Mouse (Mus musculus) left cerebral cortex, adult 18-20 months (tissue): ENCODE measurements around the gene Nrf1. TPM values are rescaled to one million over a fixed set of nuclear protein-coding genes. Genes with fewer than 3 reads are reported as not detected.

ENCODE experiments used
- DNase-seq, 2 experiments: peaks; one replicate each; pipeline ENCODE4 v3.0.0; 2021 to 2022; ENCODE audit warnings: low spot score in 2 of 2, mixed read lengths in 1 of 2
- total RNA-seq, 2 experiments: library from RNA; stranded (reverse); gene quantifications; 2 replicates each; pipeline ENCODE4 v1.2.3; 2021

Gene Nrf1
- total RNA-seq, 2 experiments from 2014 or later, result 20.6 to 24.8 TPM

DNA sequence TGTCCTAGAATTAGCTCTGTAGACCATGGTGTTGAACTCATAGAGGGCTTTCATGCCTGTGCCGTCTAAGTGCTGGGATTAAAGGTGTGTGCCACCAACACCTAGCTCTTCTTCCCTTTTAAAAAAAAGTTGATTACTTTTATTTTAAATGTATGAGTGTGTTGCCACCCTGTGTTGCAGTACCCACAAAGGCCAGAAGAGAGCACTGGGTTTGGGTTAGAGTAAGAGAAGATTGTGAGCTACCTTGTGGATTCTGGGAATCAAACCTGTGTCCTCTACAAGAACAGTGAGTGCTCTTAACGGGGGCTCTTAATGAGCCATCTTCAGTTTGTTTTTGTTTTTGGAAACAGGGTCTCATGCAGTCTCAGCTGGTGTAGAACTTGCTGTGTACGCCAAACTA is 24.7 kb downstream of the Nrf1 start:
- DNase-seq, result no peak

DNA sequence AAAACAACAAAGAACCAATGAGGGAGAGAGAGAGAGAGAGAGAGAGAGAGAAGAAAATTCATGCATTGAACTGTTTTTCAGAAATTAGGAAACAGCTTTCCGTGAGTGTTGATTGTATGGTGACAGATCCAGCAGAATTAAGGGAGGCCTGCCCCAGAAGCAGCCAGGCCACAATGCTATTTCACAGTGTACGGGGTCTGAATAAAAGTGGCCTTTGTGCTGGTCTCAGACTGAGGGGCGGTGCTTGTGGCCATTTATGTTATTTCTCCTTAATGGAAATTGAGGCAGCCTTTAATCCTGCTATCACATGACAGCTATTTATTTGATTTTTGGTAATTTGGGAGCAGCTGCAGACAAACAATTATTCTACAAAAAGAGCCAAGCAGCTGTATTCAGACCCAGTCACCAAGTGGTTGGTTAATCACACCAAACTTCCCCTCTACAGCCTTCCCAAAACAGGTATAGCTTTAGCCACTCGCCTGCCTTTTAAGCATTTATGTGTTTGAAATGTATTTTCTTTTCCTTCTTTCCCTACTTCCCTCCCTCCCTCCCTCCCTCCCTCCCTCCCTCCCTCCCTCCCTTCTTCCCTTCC is 31.2 kb downstream of the Nrf1 start:
- no peak for DNase-seq

DNA sequence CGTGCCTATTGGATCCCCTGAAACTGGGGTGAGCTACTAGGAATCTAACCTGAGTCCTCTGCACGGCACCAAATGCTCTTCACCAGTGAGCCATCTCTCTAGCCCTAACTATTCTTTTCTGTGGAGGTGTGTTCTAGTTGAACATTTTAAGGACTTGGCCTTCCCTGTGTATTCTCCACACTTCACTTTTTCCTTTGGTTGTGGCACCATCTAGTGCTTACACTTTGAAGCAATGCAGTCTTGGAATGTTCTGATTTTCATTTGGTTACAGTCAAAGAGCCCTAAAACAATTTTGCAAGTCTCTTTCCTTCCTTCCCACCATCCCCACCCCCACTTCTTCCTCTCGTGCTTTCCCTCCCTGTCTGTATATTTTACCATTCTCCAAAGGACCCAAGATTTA is 33.6 kb downstream of the Nrf1 start:
- DNase-seq, result peak; percentile 38 to 46

GRCm38 (mm10) chr6:30083307-30083706 is 35.5 kb downstream of the Nrf1 start:
- no peak for DNase-seq

GRCm38 (mm10) chr6:30085351-30085750 is 37.6 kb downstream of the Nrf1 start:
- no peak for DNase-seq

DNA sequence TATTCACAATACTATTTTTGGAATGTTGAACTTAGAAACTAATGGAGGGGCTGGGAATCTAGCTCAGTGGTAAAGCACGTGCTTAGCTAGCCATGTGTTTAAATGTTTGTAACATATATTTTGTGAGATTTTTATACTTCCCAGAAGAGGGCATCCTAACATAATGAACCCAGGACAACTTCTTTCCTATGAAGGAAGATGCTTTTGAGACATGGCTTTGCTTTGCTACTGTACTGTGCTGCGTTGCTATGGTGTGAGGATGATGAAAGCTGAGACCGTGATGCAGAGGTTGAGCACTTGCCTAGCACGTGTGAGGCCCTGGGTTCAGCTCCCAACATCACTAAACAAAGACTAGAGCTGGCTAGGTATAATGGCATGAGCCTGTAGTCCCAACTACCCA is 43.4 kb downstream of the Nrf1 start:
- no peak for DNase-seq

DNA sequence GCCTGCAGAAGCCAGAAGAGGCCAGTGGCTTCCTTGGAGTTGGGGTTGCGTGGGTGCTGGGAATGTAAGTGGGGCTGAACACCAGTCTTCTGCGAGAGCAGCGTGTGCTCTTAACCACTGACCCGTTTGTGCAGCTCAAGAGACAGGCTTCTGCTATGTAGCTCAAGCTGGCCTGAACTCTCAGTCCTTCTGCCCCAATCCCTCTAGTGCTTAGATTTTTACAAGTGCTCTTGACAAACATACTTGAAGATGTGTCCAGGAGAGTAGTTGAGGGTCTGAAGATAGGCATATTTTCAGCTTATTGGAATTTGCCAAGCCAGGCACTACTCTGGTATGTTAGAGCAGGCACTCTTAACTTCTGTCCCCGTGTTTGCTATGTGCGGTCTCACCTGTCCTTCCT is 45.0 kb downstream of the Nrf1 start:
- no peak for DNase-seq

DNA sequence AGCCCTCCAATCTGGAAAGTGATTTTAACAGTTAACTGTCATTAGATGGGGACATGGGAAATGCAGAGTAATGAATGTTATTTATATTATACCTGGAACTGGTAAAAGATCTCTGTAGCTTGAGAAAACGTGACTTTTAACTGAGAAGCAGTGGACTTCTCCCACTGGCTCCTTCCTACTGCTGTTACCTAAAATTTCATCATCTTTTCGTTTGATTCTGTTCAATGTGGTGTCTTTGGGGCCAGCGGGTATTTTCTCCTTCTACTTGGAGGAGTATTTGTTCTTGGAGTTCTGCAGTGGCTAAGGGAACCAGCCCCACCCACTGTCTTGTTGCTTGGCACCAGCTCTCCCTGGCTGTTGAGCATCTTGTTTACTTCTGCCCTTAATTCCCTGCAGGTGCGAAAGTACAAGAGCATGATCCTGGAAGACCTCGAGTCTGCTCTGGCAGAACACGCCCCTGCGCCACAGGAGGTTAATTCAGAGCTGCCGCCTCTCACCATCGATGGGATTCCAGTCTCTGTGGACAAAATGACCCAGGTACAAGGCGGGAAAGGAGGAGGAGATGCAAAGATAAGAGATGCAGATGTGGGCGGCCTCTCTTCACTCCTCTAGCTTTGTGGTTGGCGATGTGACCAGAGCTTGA is 54.1 kb downstream of the Nrf1 start:
- no peak for DNase-seq

DNA sequence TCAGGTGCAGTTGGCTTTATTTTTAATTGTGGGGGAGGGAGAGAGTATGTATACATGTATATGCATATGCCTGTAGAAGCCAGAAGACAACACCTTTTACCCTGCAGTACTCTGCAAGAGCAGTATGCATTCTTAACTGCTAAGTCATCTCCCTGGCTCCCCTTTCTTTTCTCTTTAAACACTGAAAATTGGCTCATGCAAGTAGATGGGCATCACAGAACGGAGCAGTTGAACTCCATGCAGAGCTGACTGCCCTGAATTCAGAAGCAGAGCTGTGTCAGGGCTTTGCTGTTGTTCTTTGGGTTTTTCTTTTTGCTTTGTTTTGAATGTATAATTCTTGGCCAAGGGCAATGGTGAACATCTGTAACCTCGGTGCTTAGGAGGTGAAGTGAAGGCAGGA is 58.3 kb downstream of the Nrf1 start:
- no peak for DNase-seq

DNA sequence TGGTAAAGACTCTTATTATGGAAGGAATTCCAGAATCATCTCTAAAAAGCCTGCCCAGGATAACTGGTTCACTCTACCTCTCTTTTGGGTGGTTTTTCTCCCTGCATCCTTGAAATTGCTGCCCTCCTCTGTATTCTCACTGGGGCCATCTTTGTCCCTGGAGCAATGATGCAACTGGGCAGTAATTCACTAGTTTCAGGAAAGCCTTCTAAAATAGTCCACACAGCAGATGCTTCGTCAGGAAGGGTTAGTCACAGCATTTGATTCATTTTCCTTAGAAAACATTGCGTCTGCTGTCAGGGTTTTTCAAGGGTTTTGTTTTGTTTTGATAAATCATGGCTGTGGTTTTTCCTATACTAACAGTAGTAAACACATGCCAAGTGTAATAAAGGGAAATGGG is 59.7 kb downstream of the Nrf1 start:
- no peak for DNase-seq

DNA sequence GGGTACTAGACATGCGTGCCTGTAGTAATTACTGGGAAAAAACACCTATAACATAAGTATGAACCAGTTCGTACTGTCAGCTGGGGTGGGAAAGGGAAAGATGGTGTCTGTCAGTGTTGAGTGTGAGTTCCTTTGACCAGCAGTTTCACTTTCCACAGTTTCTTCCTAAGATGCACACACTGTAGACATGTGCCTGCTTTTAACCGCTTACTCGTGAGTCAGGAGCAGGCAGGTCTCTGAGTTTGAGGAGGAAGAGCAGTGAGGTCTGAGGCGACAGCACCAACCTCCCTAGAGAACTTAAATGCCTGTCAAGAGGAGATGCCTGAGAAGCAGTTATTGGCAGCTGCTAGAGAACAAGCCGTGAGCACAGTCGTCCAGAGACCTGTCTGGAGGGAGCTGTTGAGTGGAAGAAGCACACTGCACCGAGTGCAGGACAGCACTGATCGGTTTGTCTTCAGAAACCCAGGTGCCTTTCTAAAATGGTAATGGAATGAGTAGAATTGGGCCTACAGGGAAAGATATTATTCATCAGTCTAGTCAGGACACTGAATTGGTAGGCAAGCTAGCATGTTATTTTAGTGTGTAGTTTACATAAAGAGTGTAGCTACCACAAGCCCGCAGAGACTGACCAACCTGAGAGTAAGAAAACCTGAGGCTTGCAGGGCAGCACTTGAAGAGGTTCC is 62.2 kb downstream of the Nrf1 start:
- DNase-seq, result no peak

DNA sequence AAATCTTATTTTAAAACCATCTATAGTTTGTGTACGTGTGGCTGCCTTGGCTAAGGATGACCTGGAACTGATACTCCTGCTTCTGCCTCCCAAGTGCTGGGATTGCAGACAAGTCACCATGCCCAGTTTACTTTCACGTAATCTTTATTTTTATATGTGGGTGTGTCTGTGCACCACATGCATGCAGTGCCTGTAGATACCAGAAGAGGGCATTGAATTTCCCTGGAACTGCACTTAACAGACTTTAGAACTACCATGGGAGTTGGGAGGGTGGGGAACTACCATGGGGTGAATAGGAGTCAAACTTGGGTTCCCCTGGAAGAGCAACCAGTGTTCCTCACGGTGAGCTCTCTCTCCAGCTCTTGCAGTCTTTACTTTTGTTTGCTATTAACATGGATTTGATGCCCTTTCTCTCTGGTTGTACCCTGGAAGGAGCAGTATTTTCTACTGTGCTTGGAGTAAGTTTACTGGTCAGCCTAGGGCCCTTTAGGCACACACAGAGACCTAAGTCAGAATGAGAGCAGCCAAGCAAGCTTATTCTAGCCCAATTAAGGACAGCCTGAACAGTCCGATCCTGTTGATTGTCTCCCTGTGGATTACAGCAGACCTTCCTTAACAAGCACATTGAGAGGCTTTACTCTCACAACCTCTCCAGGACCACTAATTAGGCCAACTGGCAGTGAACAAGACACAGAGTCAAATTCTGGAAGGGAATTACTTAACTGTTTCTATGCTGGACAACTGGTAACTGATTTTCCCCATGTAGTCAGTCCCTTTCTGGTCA is 64.8 kb downstream of the Nrf1 start:
- peak in 1 of 2 experiments; percentile 5 for DNase-seq

- DNase-seq, result peak; percentile 14 to 18
These were observed 66.3 kb downstream of the Nrf1 start for GRCm38 (mm10) chr6:30114101-30114500.

DNA sequence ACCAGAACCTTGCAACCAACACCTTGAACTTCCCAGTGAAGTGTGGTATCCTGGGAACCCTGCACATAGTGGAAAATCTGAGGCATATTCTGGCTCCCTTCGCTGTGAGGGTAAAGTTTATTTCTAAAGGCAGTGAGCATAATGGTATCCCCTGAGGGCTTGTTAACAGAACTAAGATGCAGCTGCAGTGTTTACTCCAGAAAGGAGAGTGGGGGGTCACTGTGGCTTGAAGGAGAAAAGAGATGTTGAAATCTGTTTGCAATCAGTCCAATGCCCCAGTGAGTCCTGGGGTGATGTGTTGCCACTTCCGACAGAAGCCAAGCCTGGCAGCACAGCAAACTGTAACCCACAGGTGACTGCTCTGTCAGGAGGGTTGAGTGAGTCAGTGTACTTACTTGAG is 73.4 kb downstream of the Nrf1 start:
- no peak for DNase-seq

- no peak for DNase-seq
These were observed 73.8 kb downstream of the Nrf1 start for GRCm38 (mm10) chr6:30121600-30121999.

DNA sequence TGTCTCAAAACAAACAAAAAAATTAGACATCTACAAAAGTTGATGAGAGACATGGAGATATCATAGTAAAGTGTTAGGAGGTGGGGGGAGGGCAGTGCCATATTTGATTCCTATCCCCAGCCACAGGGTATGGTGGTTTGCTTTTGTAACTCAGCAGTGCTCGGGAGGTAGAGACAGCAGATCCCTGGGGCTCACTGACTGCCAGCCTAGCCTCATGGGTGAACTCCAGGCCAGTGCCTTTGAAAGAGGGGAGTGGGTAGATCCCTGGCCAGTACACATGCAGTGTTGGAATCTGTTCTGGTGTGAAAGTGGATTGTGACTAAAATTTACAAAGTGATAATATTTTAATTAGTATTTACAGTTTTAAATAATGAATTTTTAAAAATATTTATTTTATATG is 75.6 kb downstream of the Nrf1 start:
- DNase-seq, result no peak

DNA sequence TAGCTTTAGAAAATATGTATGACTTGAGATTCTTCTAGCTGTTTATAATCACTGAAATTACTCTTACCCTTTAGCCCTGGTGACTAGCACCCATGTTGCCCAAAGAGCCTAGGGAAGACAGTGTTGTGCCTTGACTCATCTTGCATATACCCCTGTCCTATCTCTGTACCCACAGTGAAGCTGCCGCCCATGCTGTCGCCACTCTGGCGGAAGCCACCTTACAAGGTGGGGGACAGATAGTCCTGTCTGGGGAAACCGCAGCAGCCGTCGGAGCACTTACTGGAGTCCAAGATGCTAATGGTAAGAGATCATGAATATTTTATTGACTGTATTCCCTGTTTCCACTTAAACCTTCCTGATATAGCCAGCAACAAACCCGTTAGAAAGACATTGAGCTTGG is 78.3 kb downstream of the Nrf1 start:
- no peak for DNase-seq

GRCm38 (mm10) chr6:30126766-30127165 is 79.0 kb downstream of the Nrf1 start:
- no peak for DNase-seq

DNA sequence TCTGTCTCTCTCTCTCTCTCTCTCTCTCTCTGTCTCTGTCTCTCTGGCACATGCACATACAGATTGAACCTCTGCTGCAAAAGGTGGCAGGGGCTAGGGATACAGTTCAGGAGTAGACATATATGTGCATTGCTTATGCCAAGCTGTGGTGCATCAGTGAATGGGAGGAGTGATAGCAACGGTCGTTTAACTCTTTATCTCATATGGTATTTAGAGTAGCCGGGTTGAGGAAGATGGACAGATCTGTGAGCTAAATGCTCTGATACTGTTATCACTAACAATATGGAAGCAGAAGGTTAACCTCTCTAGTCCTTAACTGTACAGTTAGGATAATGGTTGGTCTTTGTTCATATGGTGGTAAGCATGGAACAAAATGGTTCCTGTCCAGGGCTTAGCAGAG is 84.6 kb downstream of the Nrf1 start:
- no peak for DNase-seq

GRCm38 (mm10) chr6:30135590-30135989 is 87.8 kb downstream of the Nrf1 start:
- DNase-seq, result no peak

DNA sequence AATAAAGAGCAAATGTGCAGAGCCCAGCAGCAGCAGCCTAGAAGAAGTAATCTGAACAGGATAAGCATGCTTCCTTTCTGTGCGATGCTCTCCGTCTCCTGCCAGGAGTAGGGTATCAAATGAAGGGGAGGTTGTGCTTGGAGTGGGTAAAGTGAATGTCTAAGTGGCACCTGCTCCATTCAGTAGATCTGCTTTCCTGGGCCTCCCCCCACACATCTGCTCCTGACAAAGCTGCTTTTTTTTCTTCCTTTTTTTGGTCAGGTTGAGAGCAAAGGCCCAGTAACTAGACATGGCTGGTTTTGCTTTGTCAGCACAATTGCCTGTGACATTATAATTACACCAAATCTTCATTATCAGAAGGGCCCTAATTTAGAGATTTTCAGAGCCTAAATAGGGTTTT is 89.4 kb downstream of the Nrf1 start:
- DNase-seq, result no peak
